Mouse (Mus musculus): ENCODE results near the gene Vps54. TPM values are rescaled to one million over a fixed set of nuclear protein-coding genes. Genes with fewer than 3 reads are reported as not detected.
"Not testable (repeated sequence)": the region's sequence is repeated elsewhere in the genome, so short reads cannot be mapped to it uniquely, and the experiment has no call there.

Vps54 gene
- total and polyA plus RNA-seq, 2 experiments from 2014 or later = 5.8 to 45.3 TPM

GRCm38 (mm10) chr11:21286391-21286790, 47.3 kb downstream of the Vps54 start:
- Histone ChIP-seq H3K27me3 (ENCODE audit: control insufficient read depth, insufficient read depth, low read length) (no peaks in the 10 kb centered on the region), H3K4me3 (ENCODE audit: low read depth, low read length) (no peak overlapping the region), H3K36me3 (replicated peaks; ENCODE audit: control insufficient read depth, insufficient read depth, low read length) (peaks cover 12% of the 10 kb centered on the region; the same call in 1 of the 2 replicates), H3K9ac (replicated peaks; ENCODE audit: low read depth, low read length) (no peak overlapping the region), H3K4me2 (ENCODE audit: low read depth, low read length) (no peak overlapping the region), H3K4me1 (ENCODE audit: control insufficient read depth, insufficient read depth) (no peaks in the 10 kb centered on the region), H3K27ac (ENCODE audit: low read depth) (no peak overlapping the region), H3K9me3 (replicated peaks; ENCODE audit: control insufficient read depth, low read length) (no peaks in the 10 kb centered on the region)
- DNase-seq (ENCODE audit: low spot score) (no peak), ATAC-seq (ENCODE audit: insufficient read depth, low read depth) (no peak)
- TF ChIP-seq EP300 (IDR thresholded peaks at IDR 0.05; ENCODE audit: low read depth) = no peak
- no peak for TF ChIP-seq CTCF (IDR thresholded peaks at IDR 0.05; ENCODE audit: low read depth)
- WGBS = 55% methylated on average over 3 of the region's 3 CpGs

- not testable (repeated sequence) for H3K9me3 ChIP-seq (replicated peaks; ENCODE audit: control insufficient read depth, low read length); H3K4me1 ChIP-seq (ENCODE audit: control insufficient read depth, insufficient read depth); H3K9ac ChIP-seq (replicated peaks; ENCODE audit: low read depth, low read length); H3K4me2 ChIP-seq (ENCODE audit: low read depth, low read length); H3K27ac ChIP-seq (ENCODE audit: low read depth); DNase-seq (ENCODE audit: low spot score); H3K4me3 ChIP-seq (ENCODE audit: low read depth, low read length); ATAC-seq (ENCODE audit: insufficient read depth, low read depth); H3K27me3 ChIP-seq (ENCODE audit: control insufficient read depth, insufficient read depth, low read length)
- peaks cover 12% of the 10 kb centered on the region; the same call in 1 of the 2 replicates for H3K36me3 ChIP-seq (replicated peaks; ENCODE audit: control insufficient read depth, insufficient read depth, low read length)
- WGBS = 96% methylated on average over 2 of the region's 2 CpGs
These were observed 49.1 kb downstream of the Vps54 start for GRCm38 (mm10) chr11:21288153-21288552.

GRCm38 (mm10) chr11:21295486-21295885, 56.4 kb downstream of the Vps54 start:
- TF ChIP-seq CTCF (IDR thresholded peaks at IDR 0.05; ENCODE audit: low read depth) (no peak), EP300 (IDR thresholded peaks at IDR 0.05; ENCODE audit: low read depth) (no peak)
- no peak overlapping the region for H3K4me2 ChIP-seq (ENCODE audit: low read depth, low read length)
- 49% methylated on average over 5 of the region's 5 CpGs for WGBS

GRCm38 (mm10) chr11:21303619-21304018, 64.5 kb downstream of the Vps54 start:
- Histone ChIP-seq H3K27ac (ENCODE audit: low read depth) (no peak overlapping the region), H3K4me3 (ENCODE audit: low read depth, low read length) (no peak overlapping the region), H3K27me3 (ENCODE audit: control insufficient read depth, insufficient read depth, low read length) (no peaks in the 10 kb centered on the region), H3K4me2 (ENCODE audit: low read depth, low read length) (no peak overlapping the region), H3K36me3 (replicated peaks; ENCODE audit: control insufficient read depth, insufficient read depth, low read length) (peaks cover 45% of the 10 kb centered on the region), H3K9me3 (replicated peaks; ENCODE audit: control insufficient read depth, low read length) (no peaks in the 10 kb centered on the region), H3K9ac (replicated peaks; ENCODE audit: low read depth, low read length) (no peak overlapping the region), H3K4me1 (ENCODE audit: control insufficient read depth, insufficient read depth) (no peaks in the 10 kb centered on the region)
- 78% methylated on average over 3 of the region's 3 CpGs for WGBS
- DNase-seq (ENCODE audit: low spot score) (no peak), ATAC-seq (ENCODE audit: insufficient read depth, low read depth) (no peak)
- TF ChIP-seq CTCF (IDR thresholded peaks at IDR 0.05; ENCODE audit: low read depth) (no peak), EP300 (IDR thresholded peaks at IDR 0.05; ENCODE audit: low read depth) (no peak)

More at GRCm38 (mm10) chr11:21295486-21295885, 56.4 kb downstream of the Vps54 start:
- DNase-seq (ENCODE audit: low spot score) = no peak
- H3K9ac ChIP-seq (replicated peaks; ENCODE audit: low read depth, low read length) = no peak overlapping the region
- peaks cover 14% of the 10 kb centered on the region for H3K36me3 ChIP-seq (replicated peaks; ENCODE audit: control insufficient read depth, insufficient read depth, low read length)
- H3K27ac ChIP-seq (ENCODE audit: low read depth) = no peak overlapping the region
- no peak for ATAC-seq (ENCODE audit: insufficient read depth, low read depth)
- H3K4me1 ChIP-seq (ENCODE audit: control insufficient read depth, insufficient read depth) = peaks cover 3% of the 10 kb centered on the region; the same call in 1 of the 2 replicates
- H3K9me3 ChIP-seq (replicated peaks; ENCODE audit: control insufficient read depth, low read length) = no peaks in the 10 kb centered on the region
- no peak overlapping the region for H3K4me3 ChIP-seq (ENCODE audit: low read depth, low read length)
- no peaks in the 10 kb centered on the region for H3K27me3 ChIP-seq (ENCODE audit: control insufficient read depth, insufficient read depth, low read length)

GRCm38 (mm10) chr11:21307078-21307668, 68.1 kb downstream of the Vps54 start:
- Histone ChIP-seq H3K4me2 (ENCODE audit: low read depth, low read length) (no peak overlapping the region), H3K9me3 (replicated peaks; ENCODE audit: control insufficient read depth, low read length) (no peaks in the 10 kb centered on the region), H3K9ac (replicated peaks; ENCODE audit: low read depth, low read length) (no peak overlapping the region), H3K27ac (ENCODE audit: low read depth) (no peak overlapping the region), H3K4me3 (ENCODE audit: low read depth, low read length) (no peak overlapping the region), H3K36me3 (replicated peaks; ENCODE audit: control insufficient read depth, insufficient read depth, low read length) (peaks cover 45% of the 10 kb centered on the region), H3K4me1 (ENCODE audit: control insufficient read depth, insufficient read depth) (no peaks in the 10 kb centered on the region), H3K27me3 (ENCODE audit: control insufficient read depth, insufficient read depth, low read length) (no peaks in the 10 kb centered on the region)
- ATAC-seq (ENCODE audit: insufficient read depth, low read depth) (no peak), DNase-seq (ENCODE audit: low spot score) (no peak)
- TF ChIP-seq EP300 (IDR thresholded peaks at IDR 0.05; ENCODE audit: low read depth) (no peak), CTCF (IDR thresholded peaks at IDR 0.05; ENCODE audit: low read depth) (no peak)
- WGBS = 43% methylated on average over 5 of the region's 5 CpGs

GRCm38 (mm10) chr11:21308119-21308518, 69.0 kb downstream of the Vps54 start:
- no peak overlapping the region for H3K4me3 ChIP-seq (ENCODE audit: low read depth, low read length)
- peak; percentile 56 for TF ChIP-seq CTCF (IDR thresholded peaks at IDR 0.05; ENCODE audit: low read depth)
- no peak for TF ChIP-seq EP300 (IDR thresholded peaks at IDR 0.05; ENCODE audit: low read depth)
- peaks cover 45% of the 10 kb centered on the region for H3K36me3 ChIP-seq (replicated peaks; ENCODE audit: control insufficient read depth, insufficient read depth, low read length)
- H3K9me3 ChIP-seq (replicated peaks; ENCODE audit: control insufficient read depth, low read length) = no peaks in the 10 kb centered on the region
- ATAC-seq (ENCODE audit: insufficient read depth, low read depth) (no peak), DNase-seq (ENCODE audit: low spot score) (no peak)
- H3K4me2 ChIP-seq (ENCODE audit: low read depth, low read length) = no peak overlapping the region
- H3K27ac ChIP-seq (ENCODE audit: low read depth) = no peak overlapping the region
- H3K27me3 ChIP-seq (ENCODE audit: control insufficient read depth, insufficient read depth, low read length) = no peaks in the 10 kb centered on the region
- H3K4me1 ChIP-seq (ENCODE audit: control insufficient read depth, insufficient read depth) = no peaks in the 10 kb centered on the region
- H3K9ac ChIP-seq (replicated peaks; ENCODE audit: low read depth, low read length) = no peak overlapping the region
- WGBS = 90% methylated on average over 5 of the region's 5 CpGs

Data from heart, postnatal 0 days (tissue).